Mouse (Mus musculus) CH12.LX (cell line): ENCODE results near the gene Carmil1. TPM values are rescaled to one million over a fixed set of nuclear protein-coding genes. Genes with fewer than 3 reads are reported as not detected.

ENCODE experiments used
- DNase-seq: peaks from one replicate; pipeline ENCODE4 v3.0.0-alpha.2; 2013; ENCODE audit errors: extremely low read depth
- H3K27ac ChIP-seq: 2 replicates; pipeline ENCODE4 v1.5.1; 2012; ENCODE audit warnings: low read depth, mild to moderate bottlenecking, control low read depth, moderate library complexity; ENCODE audit not compliant: insufficient read depth
- H3K27me3 ChIP-seq: replicated peaks from 2 replicates; pipeline ENCODE3; 2012; ENCODE audit warnings: inconsistent platforms
- H3K36me3 ChIP-seq, 2 experiments: replicated peaks in 1 of 2; 2 replicates each; pipeline versions ENCODE3 to v1.6.1; 2012; ENCODE audit warnings: inconsistent platforms in 1 of 2, low read length in 1 of 2, mild to moderate bottlenecking in 1 of 2, mixed read lengths in 1 of 2, moderate library complexity in 1 of 2; ENCODE audit not compliant: control insufficient read depth in 1 of 2, insufficient read depth in 1 of 2
- H3K4me1 ChIP-seq, 2 experiments: 2 replicates each; pipeline ENCODE4 v1.6.1; 2012; ENCODE audit warnings: inconsistent platforms in 1 of 2, moderate library complexity in 1 of 2; ENCODE audit not compliant: insufficient read depth in 2 of 2, control insufficient read depth in 1 of 2
- H3K4me2 ChIP-seq: 2 replicates; pipeline ENCODE4 v1.6.1; 2012; ENCODE audit warnings: low read depth, mild to moderate bottlenecking, control low read depth; ENCODE audit not compliant: poor library complexity, insufficient read depth, severe bottlenecking
- H3K4me3 ChIP-seq, 3 experiments: fragments of 150-350 bp in 1 of 3; sonication (generic) in 1 of 3; replicated peaks in 1 of 3; 2 replicates each; pipeline versions ENCODE3 to v1.5.1; 2011 to 2012; ENCODE audit warnings: low read depth in 2 of 3, low read length in 2 of 3, mild to moderate bottlenecking in 2 of 3, moderate library complexity in 2 of 3, control low read depth in 1 of 3, improper control_type of control experiment in 1 of 3, inconsistent platforms in 1 of 3, mixed read lengths in 1 of 3; ENCODE audit not compliant: poor library complexity in 1 of 3
- H3K79me2 ChIP-seq: replicated peaks from 2 replicates; pipeline ENCODE4 v1.6.1; 2012; ENCODE audit warnings: mild to moderate bottlenecking, moderate library complexity; ENCODE audit not compliant: control insufficient read depth, poor library complexity, insufficient read depth, severe bottlenecking; ENCODE audit errors: extremely low read depth
- H3K9ac ChIP-seq: 2 replicates; pipeline ENCODE4 v1.6.1; 2012; ENCODE audit warnings: low read depth, mild to moderate bottlenecking, control low read depth, moderate library complexity; ENCODE audit not compliant: insufficient read depth
- H3K9me3 ChIP-seq: replicated peaks from 2 replicates; pipeline ENCODE3; 2012; ENCODE audit warnings: low read length, inconsistent platforms, mixed read lengths
- CHD1 ChIP-seq: IDR thresholded peaks from 2 replicates; pipeline ENCODE4 v1.6.1; 2012; ENCODE audit warnings: low read depth, low read length, improper control_type of control experiment, inconsistent platforms
- CHD2 ChIP-seq: IDR thresholded peaks from 2 replicates; pipeline ENCODE4 v1.6.1; 2011; ENCODE audit warnings: low read length, improper control_type of control experiment
- EP300 ChIP-seq: IDR thresholded peaks from 2 replicates; pipeline ENCODE4 v1.6.1; 2011; ENCODE audit warnings: low read length, improper control_type of control experiment
- GABPA ChIP-seq: IDR thresholded peaks from 2 replicates; pipeline ENCODE4 v1.6.1; 2012; ENCODE audit warnings: low read depth, low read length, improper control_type of control experiment, inconsistent platforms; ENCODE audit not compliant: insufficient replicate concordance
- HCFC1 ChIP-seq: IDR thresholded peaks from 2 replicates; pipeline ENCODE4 v1.6.1; 2012; ENCODE audit warnings: low read depth, mild to moderate bottlenecking, inconsistent platforms, low read length, improper control_type of control experiment
- IRF4 ChIP-seq: IDR thresholded peaks from 2 replicates; pipeline ENCODE4 v1.6.1; 2014; ENCODE audit warnings: low read depth, mild to moderate bottlenecking, inconsistent platforms, low read length, improper control_type of control experiment
- JUND ChIP-seq: conservative IDR thresholded peaks from 2 replicates; pipeline ENCODE4 v1.6.1; 2011; ENCODE audit warnings: low read depth, low read length, improper control_type of control experiment
- MAFK ChIP-seq: IDR thresholded peaks from 2 replicates; pipeline ENCODE4 v1.6.1; 2011; ENCODE audit warnings: low read length, improper control_type of control experiment; ENCODE audit not compliant: insufficient replicate concordance
- MEF2A ChIP-seq: IDR thresholded peaks from 2 replicates; pipeline ENCODE4 v1.6.1; 2014; ENCODE audit warnings: low read depth, mild to moderate bottlenecking, inconsistent platforms, low read length, improper control_type of control experiment, borderline replicate concordance
- POLR2A ChIP-seq: IDR thresholded peaks from 2 replicates; pipeline ENCODE4 v1.6.1; 2011; ENCODE audit warnings: low read depth, mild to moderate bottlenecking, improper control_type of control experiment, low read length
- SIN3A ChIP-seq: IDR thresholded peaks from 2 replicates; pipeline ENCODE4 v1.6.1; 2012; ENCODE audit warnings: low read length, improper control_type of control experiment, inconsistent platforms
- SMC3 ChIP-seq: IDR thresholded peaks from 2 replicates; pipeline ENCODE4 v1.6.1; 2011; ENCODE audit warnings: low read depth, low read length, improper control_type of control experiment
- TBP ChIP-seq: conservative IDR thresholded peaks from 2 replicates; pipeline ENCODE4 v1.6.1; 2011; ENCODE audit warnings: low read depth, low read length, improper control_type of control experiment
- TCF12 ChIP-seq: IDR thresholded peaks from 2 replicates; pipeline ENCODE4 v1.6.1; 2014; ENCODE audit warnings: low read depth, mild to moderate bottlenecking, inconsistent platforms, low read length, improper control_type of control experiment
- ZC3H11A ChIP-seq: IDR thresholded peaks from 2 replicates; pipeline ENCODE4 v1.6.1; 2012; ENCODE audit warnings: low read depth, mild to moderate bottlenecking, inconsistent platforms, low read length, improper control_type of control experiment
- ZMIZ1 ChIP-seq: IDR thresholded peaks from 2 replicates; pipeline ENCODE4 v1.6.1; 2012; ENCODE audit warnings: low read depth, mild to moderate bottlenecking, inconsistent platforms, low read length, improper control_type of control experiment
- ZNF384 ChIP-seq: IDR thresholded peaks from 2 replicates; pipeline ENCODE4 v1.6.1; 2012; ENCODE audit warnings: low read depth, low read length, improper control_type of control experiment, inconsistent platforms
- dilution Hi-C: fragments of 300-500 bp; cut with MboI; formaldehyde crosslinking; loops from 2 replicates; pipeline ENCODE4 v1.14.3; 2020; ENCODE audit warnings: low sequenced_read_pairs; ENCODE audit not compliant: extremely low pct_unique_long_range_greater_than_20kb, extremely low pct_ligation_motif_present
- in situ Hi-C: fragments of 300-500 bp; cut with MboI; formaldehyde crosslinking; loops from 3 replicates; pipeline ENCODE4 v1.14.3; 2019; ENCODE audit warnings: low sequenced_read_pairs, low pct_ligation_motif_present, low pct_unique_long_range_greater_than_20kb, mixed read lengths
- polyA plus RNA-seq: library from polyadenylated mRNA; unstranded; fragments of >175 nt; gene quantifications from 2 replicates; pipeline ENCODE4 v1.2.1, GENCODE M21; 2012; ENCODE audit warnings: low read depth; ENCODE audit not compliant: insufficient read length
- total RNA-seq, 2 experiments: library from RNA; depleted of rRNA; stranded (reverse); fragments of 300-350 nt in 1 of 2; fragments of >200 nt in 1 of 2; gene quantifications; 2 replicates each; pipeline ENCODE4 v1.2.3; 2012 to 2014

The Carmil1 gene
- total and polyA plus RNA-seq, 3 experiments, result 1.1 to 9.4 (median 7.2) TPM

DNA sequence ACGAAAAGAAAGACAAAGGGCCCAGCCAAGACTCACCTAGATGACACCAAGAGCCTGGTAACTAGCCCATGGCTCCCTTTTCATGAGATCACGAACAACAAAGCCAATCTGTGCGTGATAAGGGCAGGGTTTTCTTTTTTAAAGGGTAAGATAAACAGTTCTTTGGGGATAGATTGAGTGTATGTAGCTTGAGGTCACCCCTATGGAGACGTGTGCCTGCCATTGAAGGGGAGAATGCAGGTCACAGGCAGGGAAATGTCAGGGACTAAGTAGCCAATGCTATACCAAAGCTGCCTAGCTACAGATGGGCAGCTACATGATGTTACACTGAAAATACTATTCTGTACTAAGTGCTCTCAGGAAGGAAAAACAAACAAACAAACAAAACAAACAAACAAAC lies 120.6 kb downstream of the Carmil1 start:
- H3K9ac ChIP-seq, result no peak overlapping the region
- TF ChIP-seq POLR2A (no peak), ZNF384 (no peak), SIN3A (no peak), ZMIZ1 (no peak), MEF2A (no peak), HCFC1 (no peak), JUND (no peak), CHD2 (no peak), ZC3H11A (no peak), SMC3 (no peak), IRF4 (no peak), CHD1 (no peak), TBP (no peak)
- H3K4me3 ChIP-seq, result no peak overlapping the region
- no peak for DNase-seq
- in situ Hi-C loops, result no loop called here
- no peaks in the 10 kb centered on the region for H3K79me2 ChIP-seq
- peaks cover 0 to 12% of the 10 kb centered on the region in 2 experiments; a peak in 2 of 4 replicates for H3K4me1 ChIP-seq
- peaks cover 0 to 17% of the 10 kb centered on the region in 2 experiments for H3K36me3 ChIP-seq
- H3K9me3 ChIP-seq, result no peaks in the 10 kb centered on the region
- dilution Hi-C loops, result no loop called here
- H3K27me3 ChIP-seq, result no peaks in the 10 kb centered on the region
- no peak overlapping the region for H3K27ac ChIP-seq
- no peak overlapping the region for H3K4me2 ChIP-seq

DNA sequence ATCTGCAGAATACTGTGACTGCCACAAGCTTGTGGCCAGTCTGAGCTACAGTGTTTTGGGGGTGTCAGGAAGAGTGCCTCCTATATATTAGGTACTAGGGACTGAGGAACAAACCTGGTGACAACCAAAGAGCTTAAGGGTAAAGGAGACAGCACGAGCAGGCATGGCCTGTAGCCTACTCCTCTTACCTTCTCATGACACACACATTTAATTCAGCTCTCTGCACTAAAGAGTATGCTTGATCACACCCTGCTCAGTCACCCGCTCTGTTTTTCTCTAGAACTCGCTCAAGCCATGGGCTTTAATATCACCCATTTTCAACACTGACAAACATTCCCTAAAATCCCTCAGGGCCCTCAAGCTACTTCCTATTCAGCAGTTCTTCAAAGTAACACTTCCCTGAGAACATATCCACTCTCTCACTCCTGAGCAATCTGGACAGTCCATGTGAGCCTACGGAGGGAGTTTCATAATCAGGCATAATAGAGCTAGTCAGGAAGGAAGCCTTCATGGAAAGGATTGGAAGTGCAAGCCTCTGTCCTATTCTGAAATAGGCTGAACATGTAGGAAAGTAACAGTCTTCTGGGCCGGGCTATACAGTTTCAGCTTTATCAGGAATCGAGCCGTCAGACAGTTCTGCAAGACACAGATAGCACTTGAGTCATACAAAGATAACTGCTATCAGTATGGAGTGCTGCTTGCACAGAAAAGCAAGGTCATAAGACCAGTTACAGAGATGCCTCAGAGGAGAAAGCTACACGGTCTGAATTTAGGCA lies 121.2 kb downstream of the Carmil1 start:
- Histone ChIP-seq H3K9me3 (no peaks in the 10 kb centered on the region), H3K79me2 (no peaks in the 10 kb centered on the region), H3K36me3 (peaks cover 0 to 16% of the 10 kb centered on the region in 2 experiments), H3K4me3 (no peak overlapping the region), H3K4me1 (peaks cover 0 to 14% of the 10 kb centered on the region in 2 experiments; a peak in 2 of 4 replicates), H3K9ac (no peak overlapping the region), H3K4me2 (no peak overlapping the region), H3K27ac (no peak overlapping the region), H3K27me3 (no peaks in the 10 kb centered on the region)
- dilution Hi-C loops, result no loop called here
- in situ Hi-C loops, result no loop called here
- TF ChIP-seq GABPA (no peak), EP300 (no peak), TCF12 (no peak), MAFK (no peak)
- DNase-seq, result no peak
